Mouse (Mus musculus): ENCODE data around the gene Pfn3. TPM values are rescaled to one million over a fixed set of nuclear protein-coding genes. Genes with fewer than 3 reads are reported as not detected.

Pfn3 gene
- polyA plus RNA-seq, 1 experiment, result not detected

GRCm38 (mm10) chr13:55404853-55405782, 9.9 kb downstream of the Pfn3 start:
- H3K4me3 ChIP-seq (ENCODE audit: low read depth, low read length), result no peak overlapping the region
- no peaks in the 10 kb centered on the region for H3K27me3 ChIP-seq (ENCODE audit: control insufficient read depth, insufficient read depth, low read length)

DNA sequence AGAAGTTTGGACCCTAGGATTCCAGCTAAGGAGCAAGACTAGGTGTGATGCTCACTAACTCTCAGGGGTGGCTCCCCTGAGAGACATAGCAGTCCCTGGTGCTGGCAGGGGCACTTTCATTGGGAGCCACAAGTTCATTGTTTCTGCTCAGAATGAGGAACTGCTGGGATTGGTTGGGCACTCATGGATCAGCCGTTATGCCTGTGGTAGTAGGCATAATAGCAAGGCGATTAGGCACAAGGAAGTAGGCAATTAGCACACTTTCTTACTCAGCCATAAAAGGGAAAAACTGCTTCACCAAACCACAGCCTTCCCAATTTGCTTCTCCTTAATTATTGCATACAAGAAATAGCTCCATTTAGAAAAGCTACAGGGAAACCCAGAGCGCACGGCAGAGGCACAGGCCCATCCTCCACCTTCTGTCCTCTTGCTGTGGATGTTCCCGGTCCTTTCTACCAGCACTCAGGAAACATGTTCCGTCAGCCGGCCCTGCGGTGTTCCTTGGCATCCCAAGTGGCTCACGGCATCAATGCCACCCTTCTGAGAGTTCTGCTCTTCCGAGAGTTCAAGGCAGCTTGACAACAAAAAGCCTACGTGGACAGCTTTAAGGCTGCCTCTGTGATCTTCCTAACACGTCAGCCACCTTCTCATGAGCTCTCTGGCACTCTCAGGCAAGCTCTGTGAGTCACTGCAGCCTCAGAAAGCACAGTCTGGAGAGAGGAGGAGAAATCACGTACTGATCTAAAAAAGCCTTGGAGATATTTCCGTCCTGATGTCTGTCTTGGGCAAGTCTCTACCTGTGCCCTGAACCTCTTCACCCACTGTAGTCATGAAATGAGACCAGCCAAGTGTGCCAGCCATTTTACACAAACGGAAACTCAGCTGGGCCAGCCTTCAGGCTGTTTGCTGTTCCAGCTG, 10.8 kb downstream of the Pfn3 start:
- Histone ChIP-seq H3K4me1 (ENCODE audit: control insufficient read depth, insufficient read depth, insufficient read length, low read length) (peaks cover 16% of the 10 kb centered on the region), H3K27ac (ENCODE audit: insufficient read depth, low read depth, low read length) (no peak overlapping the region), H3K4me3 (ENCODE audit: low read depth, low read length) (no peak overlapping the region), H3K27me3 (ENCODE audit: control insufficient read depth, insufficient read depth, low read length) (no peaks in the 10 kb centered on the region), H3K36me3 (ENCODE audit: control insufficient read depth, insufficient read depth, low read length) (no peaks in the 10 kb centered on the region)
- no peak for TF ChIP-seq CTCF (IDR thresholded peaks at IDR 0.05; ENCODE audit: extremely low read depth, insufficient read length, insufficient replicate concordance, low read depth, low read length)
- no peak for TF ChIP-seq POLR2A (IDR thresholded peaks at IDR 0.05; ENCODE audit: low read depth, low read length)
- 64% methylated on average over 15 of the region's 15 CpGs for WGBS

More at GRCm38 (mm10) chr13:55404853-55405782, 9.9 kb downstream of the Pfn3 start:
- H3K4me1 ChIP-seq (ENCODE audit: control insufficient read depth, insufficient read depth, insufficient read length, low read length), result peaks cover 8% of the 10 kb centered on the region
- 11% methylated on average over 11 of the region's 11 CpGs for WGBS
- H3K27ac ChIP-seq (ENCODE audit: insufficient read depth, low read depth, low read length), result no peak overlapping the region
- no peaks in the 10 kb centered on the region for H3K36me3 ChIP-seq (ENCODE audit: control insufficient read depth, insufficient read depth, low read length)
- TF ChIP-seq CTCF (IDR thresholded peaks at IDR 0.05; ENCODE audit: extremely low read depth, insufficient read length, insufficient replicate concordance, low read depth, low read length) (peak; percentile 97), POLR2A (IDR thresholded peaks at IDR 0.05; ENCODE audit: low read depth, low read length) (no peak)

- 73% methylated on average over 7 of the region's 7 CpGs for WGBS
- Histone ChIP-seq H3K36me3 (ENCODE audit: control insufficient read depth, insufficient read depth, low read length) (no peaks in the 10 kb centered on the region), H3K4me3 (ENCODE audit: low read depth, low read length) (no peak overlapping the region), H3K4me1 (ENCODE audit: control insufficient read depth, insufficient read depth, insufficient read length, low read length) (peaks cover 20% of the 10 kb centered on the region), H3K27ac (ENCODE audit: insufficient read depth, low read depth, low read length) (no peak overlapping the region), H3K27me3 (ENCODE audit: control insufficient read depth, insufficient read depth, low read length) (no peaks in the 10 kb centered on the region)
- TF ChIP-seq POLR2A (IDR thresholded peaks at IDR 0.05; ENCODE audit: low read depth, low read length) (no peak), CTCF (IDR thresholded peaks at IDR 0.05; ENCODE audit: extremely low read depth, insufficient read length, insufficient replicate concordance, low read depth, low read length) (no peak)
Observed at GRCm38 (mm10) chr13:55403266-55403665, 11.8 kb downstream of the Pfn3 start.

GRCm38 (mm10) chr13:55400039-55400346, 15.0 kb downstream of the Pfn3 start:
- H3K4me1 ChIP-seq (ENCODE audit: control insufficient read depth, insufficient read depth, insufficient read length, low read length), result peaks cover 18% of the 10 kb centered on the region
- H3K27me3 ChIP-seq (ENCODE audit: control insufficient read depth, insufficient read depth, low read length), result no peaks in the 10 kb centered on the region
- no peak overlapping the region for H3K4me3 ChIP-seq (ENCODE audit: low read depth, low read length)
- peak overlapping the region; percentile 50 for H3K27ac ChIP-seq (ENCODE audit: insufficient read depth, low read depth, low read length)
- H3K36me3 ChIP-seq (ENCODE audit: control insufficient read depth, insufficient read depth, low read length), result no peaks in the 10 kb centered on the region
- 20% methylated on average over 1 of the region's 1 CpGs for WGBS
- TF ChIP-seq CTCF (IDR thresholded peaks at IDR 0.05; ENCODE audit: extremely low read depth, insufficient read length, insufficient replicate concordance, low read depth, low read length), result no peak
- no peak for TF ChIP-seq POLR2A (IDR thresholded peaks at IDR 0.05; ENCODE audit: low read depth, low read length)

DNA sequence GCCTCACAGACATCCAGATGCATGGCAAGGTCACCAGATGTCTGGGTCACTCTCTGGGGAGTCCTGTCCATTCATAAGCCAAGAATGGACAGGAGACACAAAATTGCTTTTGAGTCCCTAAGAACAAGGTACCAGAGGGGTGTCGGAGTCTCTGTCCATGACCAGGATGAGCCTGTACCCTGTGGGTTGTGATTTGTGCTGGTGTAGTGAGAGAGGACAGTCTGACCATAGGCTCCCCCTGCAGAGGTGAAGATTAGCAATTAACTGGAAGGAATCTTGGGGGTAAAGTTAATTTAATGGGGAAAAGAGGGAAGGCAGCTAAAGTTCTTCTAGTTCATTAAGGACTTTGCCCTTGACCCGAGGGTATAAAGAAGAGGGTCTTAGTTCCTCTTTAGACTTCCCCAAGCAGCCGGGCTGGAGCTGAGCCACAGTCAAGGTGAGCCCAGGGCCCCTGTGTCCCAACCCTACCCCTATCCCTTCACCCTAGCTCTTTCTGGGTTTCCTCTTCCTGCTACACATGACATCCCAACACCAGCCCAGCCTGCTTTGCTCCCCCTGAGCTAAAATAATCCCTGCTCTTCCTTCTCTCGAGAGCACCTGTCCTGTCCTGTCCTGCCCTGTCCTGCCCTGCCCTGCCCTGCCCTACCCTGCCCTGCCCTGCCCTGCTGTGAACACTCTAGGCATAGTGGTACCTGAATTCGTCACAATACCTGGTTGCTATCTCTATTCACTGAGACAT, 15.6 kb downstream of the Pfn3 start:
- WGBS, result 24% methylated on average over 5 of the region's 5 CpGs
- Histone ChIP-seq H3K4me3 (ENCODE audit: low read depth, low read length) (no peak overlapping the region), H3K36me3 (ENCODE audit: control insufficient read depth, insufficient read depth, low read length) (no peaks in the 10 kb centered on the region), H3K27ac (ENCODE audit: insufficient read depth, low read depth, low read length) (peak overlapping the region; percentile 62), H3K4me1 (ENCODE audit: control insufficient read depth, insufficient read depth, insufficient read length, low read length) (peaks cover 18% of the 10 kb centered on the region), H3K27me3 (ENCODE audit: control insufficient read depth, insufficient read depth, low read length) (no peaks in the 10 kb centered on the region)
- no peak for TF ChIP-seq CTCF (IDR thresholded peaks at IDR 0.05; ENCODE audit: extremely low read depth, insufficient read length, insufficient replicate concordance, low read depth, low read length)
- TF ChIP-seq POLR2A (IDR thresholded peaks at IDR 0.05; ENCODE audit: low read depth, low read length), result no peak; the same call in 1 of the 2 replicates

- 80% methylated on average over 1 of the region's 1 CpGs for WGBS
- Histone ChIP-seq H3K27ac (ENCODE audit: insufficient read depth, low read depth, low read length) (no peak within 1 kb of the TSS; the same call in 1 of the 2 replicates), H3K4me1 (ENCODE audit: control insufficient read depth, insufficient read depth, insufficient read length, low read length) (peaks cover 21% of the 10 kb centered on the region), H3K27me3 (ENCODE audit: control insufficient read depth, insufficient read depth, low read length) (no peaks in the 10 kb centered on the region), H3K36me3 (ENCODE audit: control insufficient read depth, insufficient read depth, low read length) (no peaks in the 10 kb centered on the region), H3K4me3 (ENCODE audit: low read depth, low read length) (no peak within 1 kb of the TSS)
- TF ChIP-seq CTCF (IDR thresholded peaks at IDR 0.05; ENCODE audit: extremely low read depth, insufficient read length, insufficient replicate concordance, low read depth, low read length), result no peak
- no peak for TF ChIP-seq POLR2A (IDR thresholded peaks at IDR 0.05; ENCODE audit: low read depth, low read length)
Observed at GRCm38 (mm10) chr13:55398088-55398487, 16.9 kb downstream of the Pfn3 start, which contains the start of gene Slc34a1. Slc34a1 (plus strand) TSS chr13:55398187.

Measured in small intestine, adult 2 months (tissue).